Mouse (Mus musculus) heart, adult 11 months (tissue): ENCODE data around the gene Ncln.

ENCODE experiments used
- DNase-seq: peaks from one replicate; pipeline ENCODE4 v3.0.0; 2022

The Ncln gene

DNA sequence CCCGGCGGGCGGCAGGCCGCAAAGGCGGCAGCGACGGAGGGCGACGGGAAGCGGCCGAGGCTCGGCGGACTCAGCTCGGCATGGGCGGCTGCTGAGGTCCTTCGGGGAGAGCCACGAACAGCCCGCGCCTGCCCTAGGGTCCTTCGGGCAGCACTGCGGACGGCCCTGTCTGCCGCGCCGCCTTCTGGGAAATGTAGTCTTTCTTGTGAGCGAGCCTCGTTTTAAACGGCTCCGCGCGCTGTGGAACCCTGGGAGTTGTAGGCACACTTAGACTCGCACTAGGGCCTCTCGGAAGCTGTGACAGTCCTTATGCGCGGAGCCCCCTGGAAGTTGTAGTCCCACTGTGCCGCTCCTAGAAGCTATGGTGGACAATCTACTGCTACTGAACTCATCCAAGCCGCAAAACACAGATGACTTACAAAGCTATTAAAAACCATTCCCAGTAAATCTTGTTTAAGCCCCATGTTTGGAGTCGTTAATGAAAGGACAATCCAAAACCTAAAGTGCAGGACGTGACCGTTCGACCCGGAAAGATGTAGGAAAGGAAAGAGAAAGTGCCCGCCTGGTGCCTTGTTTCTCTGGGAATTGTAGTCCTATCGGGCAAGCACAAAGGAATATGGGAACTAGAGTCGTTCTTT, at the start of gene Ncln:
Gene Ncln, minus strand, starts transcription at position 129 of the 638 bp plus-strand sequence.
- peak; percentile 100 for DNase-seq

DNA sequence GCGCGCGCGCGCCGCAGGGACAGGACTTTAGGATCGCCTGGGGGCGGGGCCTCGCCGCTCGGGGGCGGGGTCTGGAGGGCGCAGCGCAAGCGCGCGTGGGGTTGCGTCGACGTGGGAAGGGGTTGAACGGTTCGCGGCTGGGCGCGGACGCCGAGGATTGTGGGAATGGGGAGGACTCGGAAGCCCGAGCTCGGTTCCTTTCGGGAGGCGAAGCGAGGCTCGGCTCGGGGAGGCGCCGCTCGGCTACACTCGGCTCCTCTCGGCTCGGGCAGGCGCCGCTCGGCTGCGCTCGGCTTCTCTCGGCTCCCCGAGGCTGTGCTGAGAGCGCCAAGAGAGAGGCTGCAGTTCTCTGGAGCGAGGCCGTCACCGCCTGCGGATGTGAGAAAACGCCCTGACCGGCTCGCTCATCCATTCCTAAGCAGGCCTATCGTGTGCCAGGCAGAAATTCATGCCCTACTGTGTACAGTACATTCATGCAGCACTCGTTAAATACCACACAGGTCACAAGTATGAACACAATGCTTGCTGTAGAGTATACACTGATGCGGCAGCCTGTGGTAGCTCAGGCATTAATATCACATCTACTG, 49.1 kb upstream of the Ncln start, which contains the start of gene Gna11:
Gene Gna11, minus strand, starts transcription at position 30 of the 587 bp plus-strand sequence.
- peak; percentile 100 for DNase-seq

DNA sequence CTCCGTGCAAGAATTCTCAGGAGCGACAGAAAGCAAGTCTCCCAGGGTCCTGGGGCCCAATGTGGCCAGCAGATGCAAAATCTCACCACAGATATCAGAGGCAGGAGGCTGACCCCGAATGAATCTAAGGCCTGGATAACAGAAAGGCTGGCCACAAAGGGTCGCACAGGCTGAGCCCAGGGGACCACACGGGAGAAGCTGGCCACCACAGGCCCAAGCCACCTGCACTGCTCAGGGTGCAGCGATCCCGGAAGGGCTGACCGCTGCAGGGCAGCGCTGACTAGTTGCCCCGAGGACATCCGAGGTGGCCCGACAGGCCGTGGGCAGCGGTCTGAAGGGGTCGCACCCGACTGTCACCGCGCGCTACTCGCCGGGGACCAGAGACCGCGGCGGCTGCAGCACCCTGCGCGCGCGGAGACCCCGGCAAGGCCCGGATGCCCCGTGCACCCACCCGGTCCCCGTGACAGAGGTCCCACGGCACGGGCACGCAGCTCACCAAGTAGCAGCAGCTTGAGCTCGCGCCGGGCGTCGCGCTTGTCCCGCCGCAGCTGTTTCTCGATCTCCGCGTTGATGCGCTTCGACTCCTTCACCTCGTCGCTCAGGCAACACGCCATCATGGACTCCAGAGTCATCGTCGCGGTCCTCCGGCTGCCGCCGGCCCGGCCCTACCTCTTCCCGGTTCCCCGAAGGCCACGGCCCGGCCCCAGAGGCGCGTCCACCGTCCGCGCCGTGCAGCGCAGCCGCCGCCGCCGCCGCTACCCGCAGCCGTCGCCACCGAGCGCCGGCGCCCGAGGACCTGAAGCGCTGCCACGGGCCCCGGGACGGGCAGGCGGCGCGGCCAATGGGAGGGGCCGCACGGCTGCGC, 48.3 kb upstream of the Ncln start:
- DNase-seq, result no peak

DNA sequence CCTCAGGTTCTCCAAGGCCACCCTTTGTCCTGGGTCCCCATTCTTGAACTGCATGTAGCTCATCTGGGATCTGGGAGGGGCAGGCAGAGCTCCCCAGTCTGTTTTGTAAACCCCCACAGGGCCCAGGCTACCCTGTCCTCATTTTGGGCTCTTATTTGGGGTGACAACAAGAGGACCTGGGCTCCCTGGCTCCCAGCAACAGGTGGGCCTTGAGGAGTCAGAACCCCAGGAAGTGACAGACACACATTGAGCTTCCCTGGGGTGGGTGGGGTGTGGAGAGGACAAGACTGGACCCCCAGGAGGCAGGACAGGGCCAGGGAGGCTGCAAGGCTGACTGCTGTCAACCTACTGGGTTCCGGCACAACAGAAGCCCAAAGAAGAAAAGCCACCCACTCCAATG, 47.4 kb upstream of the Ncln start:
- DNase-seq, result no peak

DNA sequence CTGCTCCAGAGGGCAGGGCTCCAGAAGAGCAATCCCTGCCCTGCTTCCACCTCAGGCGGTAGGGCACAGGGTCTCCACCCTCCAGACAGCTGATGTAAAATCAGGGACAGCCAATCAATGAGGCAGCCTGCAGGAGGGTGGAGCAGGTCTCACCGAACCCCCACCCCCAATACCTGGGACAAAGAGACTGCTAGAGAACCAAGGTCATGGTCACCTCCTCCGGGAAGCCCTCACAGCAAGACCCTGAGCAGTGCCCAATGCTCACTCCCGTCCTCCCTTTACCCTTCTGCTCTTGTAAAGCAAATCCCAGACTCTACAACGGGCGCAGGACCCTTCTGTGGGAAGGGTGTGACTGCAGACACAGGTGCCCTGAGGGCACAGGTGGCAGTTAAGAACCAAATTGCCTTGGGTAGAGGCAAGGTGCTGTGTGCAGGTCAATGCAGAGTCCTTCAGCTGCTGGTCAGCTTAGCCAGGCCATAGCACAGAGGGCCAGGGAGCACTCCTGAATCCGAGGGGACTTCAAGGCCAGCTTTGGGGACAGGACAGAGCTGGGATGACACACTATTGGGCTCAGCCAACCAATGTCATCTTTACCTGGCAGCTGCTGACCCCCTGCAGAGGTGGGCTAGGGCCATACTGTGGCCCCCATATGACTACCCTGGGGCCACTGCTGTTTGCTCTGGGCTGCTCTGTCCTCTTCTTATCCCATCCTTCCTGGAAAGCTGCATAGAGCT, 46.7 kb upstream of the Ncln start:
- DNase-seq, result peak; percentile 92

DNA sequence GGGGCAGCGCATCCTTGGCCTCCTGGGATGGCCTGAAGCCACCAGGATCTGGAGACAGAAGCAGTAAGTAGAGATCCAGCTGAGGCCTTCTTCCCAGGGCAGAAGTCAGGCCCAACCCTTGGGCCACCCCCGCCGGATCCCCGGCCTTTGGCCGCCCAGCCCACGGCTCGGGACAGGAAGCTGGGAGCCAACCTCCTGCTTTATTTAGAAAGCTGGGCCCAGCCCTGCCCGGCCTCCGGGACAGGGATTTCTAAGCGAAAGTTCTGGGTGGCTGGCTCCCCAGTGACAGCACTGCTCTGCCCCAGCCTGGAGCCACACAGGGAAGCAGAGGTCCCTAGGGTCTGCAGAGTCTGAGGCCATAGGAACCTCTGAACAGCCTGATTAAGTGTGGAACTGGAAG, 45.6 kb upstream of the Ncln start:
- peak; percentile 99 for DNase-seq

DNA sequence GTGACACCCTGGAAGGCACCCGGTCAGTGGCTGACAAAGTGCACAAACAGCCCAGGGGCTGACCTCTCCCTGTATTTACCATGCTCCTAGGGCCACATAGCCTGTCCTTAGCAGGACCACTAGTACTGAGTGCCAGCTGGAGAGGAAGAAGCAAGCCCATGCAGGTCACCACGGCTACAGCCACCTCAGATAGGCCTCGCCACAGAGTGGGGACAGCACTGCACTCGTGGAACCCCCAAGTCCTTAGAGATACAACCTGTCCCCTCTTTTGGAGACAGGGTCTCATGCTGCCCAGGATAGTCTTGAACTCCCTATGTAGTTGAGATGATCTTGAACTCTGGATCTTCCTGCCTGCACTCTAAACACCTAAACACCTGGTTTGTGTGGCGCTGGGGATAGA, 45.2 kb upstream of the Ncln start:
- DNase-seq, result peak; percentile 94

DNA sequence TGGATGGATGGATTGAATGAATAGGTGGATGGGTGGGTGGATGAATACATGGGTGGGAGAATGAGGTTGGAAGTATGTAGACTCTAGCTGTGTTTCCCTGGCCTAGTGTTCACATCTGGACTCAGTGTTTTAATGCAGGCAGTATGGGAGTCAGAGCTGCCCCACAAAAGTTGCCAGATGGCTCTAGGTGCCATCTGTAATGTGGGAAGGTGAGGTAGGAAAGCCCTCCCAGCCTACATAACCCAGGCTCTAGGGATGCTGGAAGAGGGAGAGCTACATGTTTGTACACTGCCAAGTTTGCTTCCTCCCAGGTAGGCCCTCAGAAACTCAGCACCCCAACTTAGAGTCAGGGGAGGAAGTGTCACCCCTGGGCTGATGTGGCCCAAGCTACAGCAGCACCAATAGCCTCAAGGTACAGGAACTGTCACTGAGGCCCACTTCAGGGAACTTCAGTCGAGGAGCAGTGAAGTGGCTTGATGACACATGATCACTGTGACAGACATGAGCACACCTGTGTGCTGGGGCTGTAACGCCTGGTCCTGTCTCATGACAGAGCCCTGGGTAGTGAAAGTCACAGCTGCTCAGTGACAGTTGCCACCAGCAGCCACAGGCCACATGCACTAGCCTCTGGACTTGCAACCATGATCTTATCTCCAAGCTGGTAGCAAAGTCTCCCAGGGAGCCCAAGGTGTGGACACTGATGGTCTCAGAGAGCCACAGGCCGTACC, 42.3 kb upstream of the Ncln start:
- no peak for DNase-seq

DNA sequence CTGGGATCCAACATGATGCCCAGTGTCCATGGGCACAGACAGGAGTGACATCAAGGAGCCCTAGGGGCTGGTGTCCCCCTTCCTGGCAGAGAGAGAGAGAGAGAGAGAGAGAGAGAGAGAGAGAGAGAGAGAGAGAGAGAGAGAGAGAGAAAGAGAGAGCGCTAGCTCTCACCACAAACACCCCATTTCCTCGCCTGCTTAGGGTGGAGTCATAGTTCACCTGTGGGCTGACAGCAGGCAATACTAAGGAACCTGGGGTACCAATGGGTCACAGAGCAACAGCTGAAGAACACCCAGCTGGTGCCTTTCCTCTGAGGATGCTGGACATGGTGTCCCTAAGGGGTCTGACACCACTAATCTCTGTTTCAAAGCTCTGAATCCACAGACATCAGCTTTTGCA, 41.2 kb upstream of the Ncln start:
- DNase-seq, result no peak

DNA sequence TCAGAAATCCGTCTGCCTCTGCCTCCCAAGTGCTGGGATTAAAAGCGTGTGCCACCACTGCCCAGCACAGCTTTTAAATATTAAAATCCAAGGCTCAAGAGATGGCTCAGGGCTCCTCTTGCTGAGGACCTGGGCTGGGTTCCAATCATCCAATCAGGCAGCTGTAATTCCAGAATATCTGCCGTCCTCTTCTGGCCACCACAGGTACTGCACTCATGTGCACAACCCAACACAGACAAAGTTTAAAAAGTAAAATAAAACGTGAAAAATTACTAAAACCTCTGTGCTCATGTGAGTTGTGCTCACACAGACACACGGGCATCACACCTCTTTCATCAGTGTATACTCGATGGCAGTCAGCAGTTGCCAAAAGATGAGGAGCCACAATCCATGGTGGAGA, 40.5 kb upstream of the Ncln start:
- no peak for DNase-seq

DNA sequence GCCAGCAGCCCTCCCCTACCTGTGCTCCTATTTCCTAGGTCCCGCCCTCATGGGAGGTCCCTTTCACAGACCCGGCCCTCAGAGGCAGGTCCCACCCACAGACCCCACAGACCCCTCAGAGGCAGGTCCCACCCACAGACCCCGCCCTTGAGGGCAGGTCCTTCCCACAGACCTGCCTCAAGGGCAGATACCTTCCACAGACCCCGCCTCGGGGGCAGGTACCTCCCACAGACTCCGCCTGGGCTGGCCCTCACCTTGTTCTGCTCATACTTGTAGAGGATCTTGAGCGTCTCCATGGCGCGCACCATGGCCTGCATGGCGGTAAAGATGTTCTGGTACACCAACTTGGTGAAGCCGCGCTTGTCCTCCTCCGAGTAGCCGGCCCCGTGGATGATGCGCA, 38.6 kb upstream of the Ncln start:
- no peak for DNase-seq

DNA sequence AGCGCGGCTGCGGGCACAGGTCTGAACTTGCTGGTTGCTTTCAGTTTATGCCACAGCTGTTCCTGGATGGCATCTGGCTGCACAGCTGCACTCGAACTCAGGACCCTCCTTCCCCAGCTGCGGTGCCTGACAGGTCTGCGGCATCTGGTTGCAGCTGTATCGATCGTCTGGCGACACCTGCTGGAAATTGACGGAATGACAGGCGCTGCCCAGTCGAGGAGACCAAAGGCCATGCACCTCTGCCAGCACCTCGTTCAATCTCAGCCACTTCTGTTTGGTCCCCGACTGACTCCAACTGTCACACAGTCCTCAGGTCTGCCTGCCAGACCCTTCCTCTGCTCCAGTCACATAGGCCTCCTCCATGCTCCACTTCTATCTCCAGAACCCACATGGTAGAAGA, 30.6 kb upstream of the Ncln start:
- peak; percentile 97 for DNase-seq

DNA sequence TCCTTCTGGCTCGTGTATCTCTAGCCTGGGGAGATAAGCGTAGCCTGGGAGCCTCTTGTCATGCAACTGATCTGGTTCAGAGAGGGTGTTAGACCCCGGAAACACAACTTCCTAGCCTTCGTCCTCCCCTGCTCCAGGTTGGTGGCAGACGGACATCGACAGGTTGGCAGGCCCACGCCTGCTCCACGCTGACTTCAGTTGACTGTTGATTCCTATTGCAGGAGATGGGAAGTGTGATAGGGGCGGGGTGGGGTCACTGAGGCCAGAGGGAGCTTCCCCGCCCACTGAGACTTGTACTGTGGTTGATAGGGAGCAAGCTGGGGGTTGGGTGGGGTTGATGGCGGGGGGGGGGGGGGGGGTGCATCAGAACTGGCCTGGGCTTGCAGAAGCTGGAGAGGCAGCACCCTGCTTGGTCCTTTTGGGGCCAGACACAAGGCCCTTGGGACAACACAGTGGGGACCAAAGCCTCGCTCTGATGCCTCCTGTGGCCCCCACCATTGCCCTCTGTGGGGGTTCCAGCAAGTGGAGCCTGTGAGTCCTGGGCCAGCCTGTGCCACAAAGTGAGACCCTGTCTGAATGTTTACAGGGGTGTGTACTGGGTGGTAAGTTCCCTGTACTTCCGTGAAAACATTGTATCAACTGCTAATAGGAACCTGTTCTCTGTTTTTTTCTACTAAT, 29.0 kb upstream of the Ncln start:
- DNase-seq, result peak; percentile 91

DNA sequence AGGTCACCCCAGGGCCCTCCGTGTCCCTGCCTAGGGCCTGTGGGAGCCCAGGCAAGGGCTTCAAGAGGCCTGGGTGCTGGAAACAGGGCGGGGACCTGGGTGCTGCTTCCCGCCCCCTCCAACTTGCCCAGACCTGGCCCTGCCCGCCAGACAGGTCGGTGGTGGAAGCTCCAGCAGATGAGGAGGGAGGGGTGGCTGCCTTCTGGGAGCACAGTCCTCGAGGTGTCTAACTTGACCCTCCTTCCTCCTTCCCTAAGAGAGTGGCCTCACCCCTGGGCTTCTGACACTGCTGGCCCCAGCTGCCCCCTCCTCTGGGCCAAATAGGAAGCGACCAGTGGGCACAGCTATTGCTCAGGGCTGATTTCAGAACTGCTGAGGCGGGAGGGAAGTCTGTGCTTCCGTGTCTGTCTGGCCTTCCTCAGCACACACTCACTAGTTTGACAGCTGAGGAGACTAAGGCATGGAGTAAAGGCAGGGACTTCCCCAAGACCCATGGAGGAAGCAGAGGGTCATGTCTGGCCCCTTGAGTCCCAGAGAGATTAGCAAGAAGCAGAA, 27.9 kb upstream of the Ncln start, which contains the start of gene Gna15:
Gene Gna15, minus strand, starts transcription at position 175 of the 555 bp plus-strand sequence.
- peak; percentile 98 for DNase-seq

DNA sequence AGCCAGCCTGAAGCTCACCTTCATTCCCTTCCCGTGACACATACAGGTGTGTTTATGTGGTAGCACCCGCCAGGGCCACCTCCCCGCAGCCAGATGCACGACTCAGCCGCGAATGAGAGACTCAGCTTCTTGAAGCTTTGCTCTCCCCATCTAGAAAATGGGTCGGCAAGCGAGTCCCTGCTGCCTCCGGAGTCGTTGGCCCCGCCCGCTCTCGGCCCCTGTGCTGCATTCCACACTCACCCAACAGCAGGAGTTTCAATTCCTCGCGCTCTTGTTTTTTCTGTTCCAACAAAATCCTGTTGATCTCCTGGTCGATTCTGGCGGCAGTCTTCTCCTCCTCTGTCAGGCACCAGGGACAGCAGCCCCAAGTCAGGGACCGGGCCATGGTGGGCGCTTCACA, 27.4 kb upstream of the Ncln start:
- no peak for DNase-seq

DNA sequence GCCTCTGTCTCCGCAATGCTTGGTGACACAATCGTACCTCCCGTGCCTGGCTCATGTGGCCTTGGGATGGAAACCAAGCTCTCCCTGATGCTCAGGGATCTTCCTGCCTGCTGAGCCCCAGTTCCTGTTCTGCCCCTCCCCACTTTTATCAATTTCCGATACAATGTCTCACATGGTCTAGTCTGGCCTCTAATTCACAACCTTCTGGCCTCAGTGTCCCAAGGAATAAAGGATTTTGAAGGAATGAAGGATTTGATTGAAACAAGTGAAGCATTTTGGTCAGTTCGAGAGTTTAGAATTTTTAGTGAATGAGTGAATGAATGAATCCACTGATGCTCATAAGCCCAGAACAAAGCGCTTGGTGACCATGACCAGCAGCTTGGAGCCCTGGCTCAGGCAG, 26.9 kb upstream of the Ncln start:
- no peak for DNase-seq

DNA sequence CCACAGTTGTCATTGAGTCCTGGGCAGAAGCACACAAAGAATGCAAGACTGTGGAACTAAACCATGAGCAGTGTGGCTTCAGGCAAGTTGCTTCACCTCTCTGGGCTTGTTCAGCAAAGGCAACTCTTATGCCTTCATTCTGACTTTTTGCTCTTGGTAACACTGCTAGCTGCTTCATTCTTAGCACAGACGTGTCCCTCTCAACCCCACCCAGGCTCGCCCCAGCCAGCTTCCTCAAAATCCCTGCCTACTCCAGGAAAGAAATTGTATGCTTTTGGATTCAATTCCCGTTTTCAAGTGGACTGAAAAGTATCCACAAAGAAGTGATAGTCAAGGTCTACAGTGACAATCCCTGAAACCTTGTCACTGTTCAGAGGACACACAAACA, 23.8 kb upstream of the Ncln start:
- peak; percentile 92 for DNase-seq

DNA sequence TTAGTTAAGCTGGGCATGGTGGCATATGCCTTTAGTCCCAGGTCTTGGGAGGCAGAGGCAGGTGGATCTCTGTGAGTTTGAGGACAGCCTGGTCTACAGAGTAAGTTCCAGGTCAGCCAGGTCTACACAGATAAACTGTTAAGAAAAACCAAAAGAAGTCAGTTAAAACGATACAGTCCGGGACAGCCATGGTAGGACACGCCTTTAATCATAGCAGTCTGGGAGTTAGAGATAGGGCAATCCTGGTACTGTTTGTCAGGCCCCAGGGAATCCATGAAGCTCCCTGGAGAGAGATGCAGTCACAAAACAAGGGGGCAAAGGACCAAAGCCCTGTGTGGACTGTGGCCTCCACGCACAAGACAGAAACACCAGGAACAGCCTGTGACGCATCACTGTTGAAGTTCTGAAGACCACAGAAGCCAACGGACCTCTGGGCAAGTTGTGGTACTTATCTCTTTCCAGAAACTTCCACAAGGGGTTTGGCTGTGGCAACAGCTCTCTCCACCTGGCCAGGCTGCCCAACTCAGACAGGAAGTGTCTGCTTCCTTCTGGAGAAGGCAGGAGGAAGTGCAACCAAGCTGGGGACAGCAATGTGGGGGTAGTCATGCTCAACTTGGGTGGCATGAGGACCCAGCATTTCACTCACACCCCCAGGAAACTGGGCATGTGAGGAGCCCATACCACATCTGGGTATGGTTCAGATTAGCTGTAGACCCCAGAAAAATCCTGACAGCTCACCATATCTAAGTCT, 23.2 kb upstream of the Ncln start:
- DNase-seq, result peak; percentile 97

DNA sequence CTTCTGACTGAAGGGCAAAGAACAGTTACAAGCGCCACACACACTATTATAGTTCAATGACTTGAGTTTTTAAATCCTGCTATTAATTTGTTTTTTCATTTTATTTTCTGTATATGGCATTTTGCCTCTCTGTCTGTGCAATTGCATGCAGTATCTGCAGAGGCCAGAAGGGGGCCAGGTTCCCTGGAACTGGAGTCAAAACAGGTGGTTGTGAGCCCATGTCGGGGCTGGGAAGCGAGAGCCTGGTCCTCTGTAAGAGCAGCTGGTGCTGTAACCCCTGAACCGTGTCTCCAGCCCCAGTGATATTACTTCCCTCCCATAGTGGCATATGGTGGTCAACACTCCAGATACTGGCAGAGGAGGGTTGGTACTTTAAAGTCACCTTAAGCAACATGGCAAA, 22.4 kb upstream of the Ncln start:
- peak; percentile 95 for DNase-seq

DNA sequence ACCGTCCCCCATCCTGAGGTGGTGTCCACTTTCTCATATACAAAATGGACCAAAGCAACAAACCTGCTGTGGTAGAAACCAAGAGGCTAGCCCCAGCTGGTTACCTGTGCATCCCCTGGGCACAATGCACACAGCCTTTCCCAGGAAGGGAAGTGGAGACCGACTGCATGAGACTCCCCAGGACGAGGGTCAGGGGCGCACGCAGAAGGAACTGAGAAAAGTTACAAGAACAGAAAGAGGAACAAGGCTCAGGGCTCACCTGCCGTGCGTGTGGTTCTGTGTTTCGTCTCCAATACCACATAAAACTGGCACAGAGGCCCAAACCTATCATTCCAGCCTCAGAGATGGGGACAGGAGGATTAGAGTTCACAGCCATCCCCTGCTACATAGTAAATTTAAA, 21.0 kb upstream of the Ncln start:
- peak; percentile 92 for DNase-seq

DNA sequence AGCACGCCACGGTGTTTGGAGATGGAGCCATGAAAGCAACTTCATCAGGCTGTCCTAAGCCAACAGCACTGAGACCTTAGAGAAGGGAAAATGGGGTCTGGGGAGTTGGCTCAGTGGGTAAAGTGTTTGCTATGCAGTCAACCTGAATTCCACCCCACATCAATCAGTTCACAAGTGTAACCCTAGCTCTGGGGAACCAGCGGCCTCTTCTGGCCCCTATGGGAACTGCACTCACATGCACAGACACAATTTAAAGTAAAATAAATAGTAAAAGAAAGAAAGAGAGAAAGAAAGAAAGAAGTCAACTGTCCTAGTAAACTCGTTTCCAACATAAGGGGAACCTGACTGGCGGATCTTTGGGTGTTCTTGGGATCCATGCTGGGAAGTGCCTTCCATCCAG, 17.6 kb upstream of the Ncln start:
- DNase-seq, result no peak
